Mouse (Mus musculus): ENCODE results near the gene B3glct.

Gene B3glct

DNA sequence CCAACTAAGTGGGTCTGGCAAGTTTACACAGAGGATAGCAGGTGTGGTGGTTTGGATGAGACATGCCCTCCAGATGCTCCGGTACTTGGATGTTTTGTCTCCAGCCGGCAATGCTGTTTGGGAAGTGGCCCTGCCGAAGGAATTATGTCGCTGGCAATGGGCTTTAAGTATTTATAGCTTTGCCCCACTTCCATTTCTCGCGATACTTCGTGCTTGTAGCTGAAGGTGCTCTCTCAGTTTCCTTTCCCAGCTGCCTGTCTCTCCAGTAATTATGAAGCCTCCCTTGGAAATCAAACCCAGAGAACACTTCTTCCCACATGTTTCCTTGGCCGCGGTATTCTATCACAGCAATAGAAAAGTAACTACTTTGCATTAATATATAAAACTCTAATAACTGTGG lies 22.4 kb upstream of the B3glct start:
- ChIA-PET CTCF (interaction anchor here in 1 of 4 experiments (2.0 kb wide), 1 partner anchor 8 kb away, joined by 5 read pairs; no protein-coding TSS in a partner anchor), POLR2A (interaction anchor here in 2 of 4 experiments (0.6 to 13.7 kb wide), 23 partner anchors 8 to 472 kb away, joined by 3 to 306 read pairs (median 6); partner anchors contain the start of genes Hsph1 (in 2 of the 2), Hmgb1 (in 1 of the 2) and Uspl1 (in 1 of the 2))

DNA sequence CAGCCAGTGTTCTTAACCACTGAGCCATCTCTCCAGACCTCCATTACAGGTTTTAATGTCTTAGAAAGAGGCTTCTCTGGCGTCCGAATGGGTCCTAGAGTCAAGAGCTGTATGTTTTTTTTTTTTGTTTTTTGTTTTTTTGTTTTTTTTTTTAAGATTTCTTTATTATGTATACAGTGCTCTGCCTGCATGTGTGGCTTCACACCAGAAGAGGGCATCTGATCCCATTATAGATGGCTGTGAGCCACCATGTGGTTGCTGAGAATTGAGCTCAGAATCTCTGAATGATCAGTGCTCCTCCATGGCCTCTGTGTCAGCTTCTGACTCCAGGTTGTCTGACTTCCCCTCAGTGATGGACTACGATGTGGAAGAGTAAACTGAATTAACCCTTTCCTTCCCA lies 20.0 kb upstream of the B3glct start:
- POLR2A ChIA-PET: interaction anchor here (0.6 to 13.7 kb wide), 17 partner anchors 9 to 1185 kb away, joined by 3 to 306 read pairs (median 5); partner anchors contain the start of genes B3glct (in 2 of the 4) and Hsph1 (in 2 of the 4)
- CTCF ChIA-PET: interaction anchor here (0.5 to 1.4 kb wide), 17 partner anchors 9 to 956 kb away, joined by 3 to 18 read pairs (median 4); partner anchors contain the start of gene B3glct (in 2 of the 4)

DNA sequence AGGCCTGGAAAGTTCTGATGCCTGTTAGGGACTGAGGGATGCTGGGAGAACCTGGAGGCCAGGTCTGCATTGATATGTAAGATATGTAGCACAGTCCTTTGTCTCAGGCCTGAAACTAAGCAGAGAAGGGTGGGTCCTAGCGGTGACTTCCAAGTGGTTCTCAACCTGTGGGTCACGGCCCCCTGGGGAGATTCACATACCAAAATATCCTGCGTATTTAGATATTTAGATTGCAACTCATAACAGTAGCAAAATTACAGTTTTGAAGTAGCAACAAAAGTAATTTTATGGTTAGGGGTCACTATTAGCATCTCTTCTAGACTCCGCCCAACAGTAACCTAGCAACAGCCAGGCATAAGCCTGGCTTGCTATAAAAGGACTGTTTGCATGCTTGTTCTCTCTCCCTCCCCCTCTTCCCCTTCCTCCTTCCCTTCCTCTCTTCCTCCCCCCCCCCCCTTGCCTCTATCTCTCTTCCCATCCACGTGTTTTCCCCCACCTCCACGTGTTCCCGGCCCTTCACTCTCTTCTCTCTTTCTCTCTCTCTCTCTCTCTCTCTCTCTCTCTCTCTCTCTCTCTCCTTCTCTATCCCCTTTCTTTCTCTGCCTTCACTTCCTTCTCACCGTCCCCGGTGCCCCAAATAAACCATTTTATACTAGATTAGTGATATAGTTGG lies 19.2 kb upstream of the B3glct start:
- CTCF ChIA-PET: interaction anchor here in 3 of 4 experiments (0.7 to 1.4 kb wide), 11 partner anchors 10 to 379 kb away, joined by 3 to 5 read pairs (median 4); partner anchors contain the start of gene B3glct (in 2 of the 3)

DNA sequence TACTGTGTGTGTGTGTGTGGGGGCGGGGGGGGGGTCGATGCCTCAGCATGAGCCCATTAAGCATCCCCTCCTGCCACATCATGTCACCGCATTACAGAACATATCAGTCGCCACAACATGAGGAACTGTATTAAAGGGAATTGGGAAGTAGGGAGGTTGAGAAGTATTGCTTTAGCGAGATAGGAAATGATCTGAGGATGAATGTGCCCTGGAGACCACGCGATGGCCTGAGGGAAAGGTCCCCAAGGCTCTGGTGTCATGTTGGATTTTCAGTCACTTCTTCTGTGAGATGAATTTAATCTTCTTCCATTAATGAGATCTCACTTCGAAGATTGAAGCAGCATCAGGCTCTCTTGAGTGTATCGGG lies 18.6 kb upstream of the B3glct start:
- ChIA-PET POLR2A (interaction anchor here in 3 of 4 experiments (0.6 to 2.8 kb wide), 14 partner anchors 10 to 209 kb away, joined by 3 to 14 read pairs (median 4); partner anchors contain the start of gene Hsph1 (in 1 of the 3)), CTCF (interaction anchor here in 2 of 4 experiments (0.6 to 1.2 kb wide), 4 partner anchors 18 to 380 kb away, joined by 3 to 5 read pairs (median 4); partner anchors contain the start of gene Hsph1 (in 1 of the 2))

More for the DNA sequence above, 19.2 kb upstream of the B3glct start:
- POLR2A ChIA-PET: interaction anchor here in 3 of 4 experiments (0.7 to 13.7 kb wide), 11 partner anchors 10 to 470 kb away, joined by 3 to 306 read pairs (median 14); partner anchors contain the start of gene Hsph1 (in 2 of the 3)

DNA sequence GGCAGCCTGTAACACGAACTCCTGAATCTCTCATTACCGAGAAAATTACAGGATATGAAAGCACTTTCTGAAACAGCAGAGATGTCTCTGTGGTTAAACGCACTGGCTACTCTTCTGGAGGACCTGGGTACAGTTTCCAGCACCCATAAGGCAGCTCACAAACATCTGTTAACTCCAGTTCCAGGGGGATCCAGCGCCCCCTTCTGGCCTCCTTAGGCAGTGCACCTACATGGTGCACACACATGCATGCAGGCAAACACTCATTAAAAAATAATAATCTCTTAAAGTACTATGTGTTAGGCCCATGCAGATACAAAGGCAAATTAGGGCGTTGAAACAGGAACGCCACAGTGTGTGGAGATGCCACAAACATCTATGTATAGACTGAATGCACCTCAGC lies 16.6 kb upstream of the B3glct start:
- POLR2A ChIA-PET: interaction anchor here in 2 of 4 experiments (0.8 to 2.8 kb wide), 5 partner anchors 12 to 70 kb away, joined by 3 to 14 read pairs (median 6); partner anchors contain the start of gene B3glct (in 1 of the 2)
- CTCF ChIA-PET: interaction anchor here in 3 of 4 experiments (0.6 to 1.1 kb wide), 4 partner anchors 12 to 72 kb away, joined by 3 to 6 read pairs (median 4); no protein-coding TSS in a partner anchor

DNA sequence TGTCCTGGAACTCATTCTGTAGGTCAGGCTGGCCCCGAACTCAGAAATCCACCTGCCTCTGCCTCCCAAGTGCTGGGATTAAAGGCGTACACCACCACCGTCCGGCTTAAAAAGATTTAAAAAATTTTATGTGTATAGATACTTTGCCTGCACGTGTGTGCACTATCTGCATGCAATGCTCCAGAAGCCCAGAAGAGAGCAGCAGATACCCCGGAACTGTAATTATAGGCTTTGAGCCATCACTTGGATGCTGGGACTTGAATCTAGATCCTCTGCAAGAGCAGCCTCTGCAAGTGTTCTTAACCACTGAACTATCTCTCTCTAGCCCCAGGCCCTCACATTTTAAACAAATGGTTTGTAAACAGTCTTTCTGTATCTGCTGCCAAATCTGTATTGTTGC lies 15.1 kb upstream of the B3glct start:
- ChIA-PET CTCF (interaction anchor here in 3 of 4 experiments (0.7 to 2.3 kb wide), 7 partner anchors 8 to 153 kb away, joined by 3 to 9 read pairs (median 3); partner anchors contain the start of gene B3glct (in 1 of the 3)), POLR2A (interaction anchor here in 3 of 4 experiments (0.6 to 2.3 kb wide), 16 partner anchors 8 to 407 kb away, joined by 3 to 14 read pairs (median 6); partner anchors contain the start of genes B3glct (in 1 of the 3) and Hsph1 (in 1 of the 3))

DNA sequence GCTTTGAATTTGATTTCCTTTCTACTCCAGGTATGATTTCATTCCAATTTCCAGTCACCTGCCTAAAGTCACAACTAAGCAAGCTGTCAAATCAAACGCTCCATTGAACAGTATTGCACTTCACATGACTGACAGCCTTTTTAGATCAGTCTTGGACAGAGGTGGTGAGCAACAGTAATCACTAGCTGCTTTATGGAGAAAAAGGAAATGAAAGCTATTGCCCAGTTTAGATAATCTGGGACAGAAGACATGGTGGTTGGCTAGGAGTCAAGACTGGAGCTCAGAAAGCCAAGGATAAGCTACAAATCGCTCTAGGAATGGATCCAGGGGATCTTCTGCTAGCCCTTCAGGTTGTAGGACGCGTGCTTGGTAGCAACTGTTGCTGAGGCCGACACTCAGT lies 14.6 kb upstream of the B3glct start:
- POLR2A ChIA-PET: interaction anchor here in 3 of 4 experiments (0.6 to 2.3 kb wide), 18 partner anchors 9 to 407 kb away, joined by 3 to 14 read pairs (median 6); partner anchors contain the start of genes B3glct (in 1 of the 3) and Hsph1 (in 1 of the 3)
- CTCF ChIA-PET: interaction anchor here (0.6 to 2.3 kb wide), 12 partner anchors 9 to 111 kb away, joined by 3 to 9 read pairs (median 4); partner anchors contain the start of gene B3glct (in 2 of the 4)

DNA sequence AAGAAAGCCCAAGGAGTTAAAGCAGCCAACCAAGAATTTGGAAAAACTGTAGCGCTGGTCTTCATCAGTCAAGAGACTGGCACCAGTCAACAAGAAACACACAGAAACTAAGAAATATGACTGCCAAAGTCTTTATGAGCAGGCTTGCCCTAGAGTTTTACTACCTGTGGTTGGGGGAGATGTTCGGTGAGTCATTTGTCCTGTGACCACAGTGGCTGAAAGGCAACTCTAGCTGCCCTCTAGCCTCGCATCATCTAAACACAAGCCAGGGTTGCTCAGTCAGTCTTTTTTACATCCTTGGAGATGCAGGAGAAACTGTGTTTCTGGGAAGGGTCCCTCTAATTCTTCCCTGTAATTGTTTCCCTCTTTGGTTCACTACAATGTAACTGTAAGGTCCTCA lies 834 bp upstream of the B3glct start:
- CTCF ChIA-PET: interaction anchor here in 3 of 4 experiments (0.6 to 3.6 kb wide), 12 partner anchors 10 to 174 kb away, joined by 3 to 36 read pairs (median 5); no protein-coding TSS in a partner anchor
- POLR2A ChIA-PET: interaction anchor here in 2 of 4 experiments (0.8 to 2.7 kb wide), 11 partner anchors 10 to 42 kb away, joined by 3 to 12 read pairs (median 6); partner anchors contain the start of gene Hsph1 (in 1 of the 2)

DNA sequence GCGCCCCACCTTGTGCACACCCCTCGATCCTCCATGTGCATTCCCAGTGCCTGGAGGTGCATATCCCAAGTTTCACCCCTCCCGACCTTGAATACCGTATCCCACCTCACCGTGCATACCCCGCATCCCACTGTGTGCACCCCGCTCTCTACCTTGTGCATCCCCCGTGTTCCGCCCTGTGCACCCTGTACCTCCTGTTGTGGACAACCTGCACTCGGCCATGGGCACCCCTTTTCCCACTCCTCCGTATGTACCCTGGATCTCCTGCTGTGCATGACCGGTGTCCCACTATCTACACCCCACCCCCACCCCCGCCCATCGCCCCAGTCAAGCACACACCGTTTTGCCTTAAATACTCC lies 939 bp downstream of the B3glct start:
- ChIA-PET POLR2A (interaction anchor here in 3 of 4 experiments (0.5 to 2.3 kb wide), 14 partner anchors 9 to 1423 kb away, joined by 3 to 17 read pairs (median 4); no protein-coding TSS in a partner anchor), CTCF (interaction anchor here in 3 of 4 experiments (0.5 to 3.6 kb wide), 21 partner anchors 10 to 285 kb away, joined by 3 to 36 read pairs (median 4); no protein-coding TSS in a partner anchor)

DNA sequence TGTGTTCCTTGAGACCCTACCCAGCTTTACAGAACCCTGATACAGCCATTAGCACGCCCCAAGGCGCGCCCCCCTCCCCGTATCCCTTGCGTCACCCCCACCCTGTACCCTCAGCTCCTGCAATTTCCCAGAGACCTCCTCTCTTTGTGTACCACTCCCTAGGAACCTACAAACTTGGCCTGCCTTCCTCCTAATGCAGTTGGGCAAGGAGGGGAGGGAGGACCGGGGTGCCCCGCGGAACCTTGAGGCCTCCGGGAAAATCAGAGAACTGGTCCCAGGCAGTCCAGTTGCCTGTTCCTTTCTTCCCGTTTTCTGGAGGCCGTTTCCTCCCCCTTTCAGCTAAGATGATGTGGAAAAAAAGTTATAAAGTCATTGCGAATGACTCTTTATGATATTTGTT lies 1.3 kb downstream of the B3glct start:
- POLR2A ChIA-PET: interaction anchor here in 3 of 4 experiments (0.5 to 2.3 kb wide), 13 partner anchors 16 to 1423 kb away, joined by 3 to 17 read pairs (median 4); no protein-coding TSS in a partner anchor

DNA sequence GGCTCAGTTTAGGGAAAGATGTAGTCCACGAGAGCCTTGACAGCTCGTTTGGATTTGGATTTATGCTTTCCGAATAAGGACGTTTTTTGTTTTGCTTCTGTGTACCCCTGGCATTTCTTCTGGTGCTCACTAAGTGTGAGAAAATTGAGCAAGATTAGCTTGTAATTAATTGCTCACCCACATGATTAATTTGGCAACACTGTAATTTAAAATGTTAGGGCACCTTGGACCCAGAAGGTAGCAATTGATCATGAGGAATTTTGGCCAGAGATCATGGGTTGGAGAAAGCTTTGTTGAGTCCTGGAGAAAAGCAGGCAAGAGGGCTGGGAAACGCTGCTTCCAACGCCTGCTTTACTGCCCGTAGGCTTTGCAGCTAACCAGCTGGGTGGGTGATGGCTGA lies 1.9 kb downstream of the B3glct start:
- ChIA-PET POLR2A (interaction anchor here in 3 of 4 experiments (0.6 to 2.3 kb wide), 8 partner anchors 16 to 305 kb away, joined by 3 to 17 read pairs (median 4); no protein-coding TSS in a partner anchor), CTCF (interaction anchor here (0.6 to 3.6 kb wide), 10 partner anchors 10 to 182 kb away, joined by 3 to 36 read pairs (median 4); no protein-coding TSS in a partner anchor)

More for the DNA sequence above, 1.3 kb downstream of the B3glct start:
- CTCF ChIA-PET: interaction anchor here (0.5 to 3.6 kb wide), 14 partner anchors 10 to 182 kb away, joined by 3 to 36 read pairs (median 4); no protein-coding TSS in a partner anchor

DNA sequence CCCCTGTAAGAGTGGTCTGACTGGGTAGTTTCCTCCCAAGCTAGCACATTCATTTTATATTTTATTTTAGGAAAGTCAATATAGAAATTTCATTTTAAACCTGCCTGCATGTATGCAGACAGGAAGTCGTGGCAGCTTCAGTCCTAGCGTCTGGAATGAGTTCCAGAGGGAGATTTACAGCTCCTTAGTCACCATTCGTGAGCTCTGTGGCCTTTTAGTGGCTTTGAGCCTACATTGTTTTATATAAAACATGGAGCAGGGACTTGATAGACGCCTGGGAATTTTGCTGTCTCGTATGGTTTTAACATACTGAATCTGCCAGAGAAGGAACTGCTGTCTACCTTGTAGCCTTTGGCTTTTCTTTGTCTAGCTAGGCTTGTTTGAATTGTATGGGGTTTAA lies 2.9 kb downstream of the B3glct start:
- CTCF ChIA-PET: interaction anchor here in 2 of 4 experiments (0.6 to 1.6 kb wide), 3 partner anchors 11 to 63 kb away, joined by 3 to 6 read pairs (median 4); no protein-coding TSS in a partner anchor
- POLR2A ChIA-PET: no interaction called here

DNA sequence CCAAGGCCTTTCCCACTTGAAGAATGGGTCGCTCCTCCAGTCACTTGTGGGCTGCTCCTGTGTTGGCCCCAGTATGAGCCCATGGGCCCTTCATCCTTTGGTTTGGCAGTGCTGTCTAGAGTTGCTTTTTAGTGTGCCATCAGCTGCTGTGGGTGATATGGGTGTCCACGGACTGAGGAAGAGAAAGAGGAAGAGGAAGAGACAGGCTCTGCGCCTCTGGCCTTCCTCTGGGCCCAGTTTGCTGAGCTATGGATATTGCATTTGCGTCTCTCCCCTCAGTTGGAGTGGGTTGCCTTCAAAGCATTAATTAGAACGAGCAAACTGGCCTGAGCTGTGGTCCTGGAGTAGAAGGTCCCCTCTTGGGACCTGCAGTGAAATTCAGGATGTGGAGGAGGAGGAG lies 11.8 kb downstream of the B3glct start:
- POLR2A ChIA-PET: interaction anchor here in 1 of 4 experiments (1.0 kb wide), 2 partner anchors 15 to 16 kb away, joined by 3 read pairs; no protein-coding TSS in a partner anchor

DNA sequence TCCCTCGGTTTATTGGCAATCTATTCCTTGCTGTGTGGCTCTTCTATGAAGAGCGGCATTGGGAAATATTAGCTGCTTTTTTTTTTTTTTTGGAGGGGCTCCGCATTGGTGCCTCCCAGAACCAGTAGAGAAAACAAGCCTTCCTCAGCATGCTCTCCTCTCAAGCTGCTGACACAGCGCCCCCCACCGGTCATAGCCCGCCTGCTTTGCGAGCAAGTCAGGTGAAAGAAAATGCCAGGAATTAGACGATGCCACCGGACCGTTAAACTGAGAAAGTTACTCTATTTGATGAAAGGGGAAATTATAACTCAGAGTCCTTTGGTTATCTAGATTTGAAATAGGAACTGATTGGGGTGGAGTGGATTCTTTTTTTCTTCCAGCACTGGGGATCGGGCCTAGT lies 14.5 kb downstream of the B3glct start:
- POLR2A ChIA-PET: interaction anchor here in 3 of 4 experiments (0.6 to 2.1 kb wide), 6 partner anchors 14 to 1077 kb away, joined by 3 to 7 read pairs (median 4); partner anchors contain the start of gene B3glct (in 1 of the 3)
- CTCF ChIA-PET: interaction anchor here (0.6 to 2.4 kb wide), 40 partner anchors 8 to 1613 kb away, joined by 3 to 11 read pairs (median 4); partner anchors contain the start of gene B3glct (in 2 of the 4)

More for the DNA sequence above, 11.8 kb downstream of the B3glct start:
- CTCF ChIA-PET: interaction anchor here in 3 of 4 experiments (0.7 to 3.5 kb wide), 12 partner anchors 11 to 1553 kb away, joined by 3 to 36 read pairs (median 4); partner anchors contain the start of gene B3glct (in 3 of the 3)

DNA sequence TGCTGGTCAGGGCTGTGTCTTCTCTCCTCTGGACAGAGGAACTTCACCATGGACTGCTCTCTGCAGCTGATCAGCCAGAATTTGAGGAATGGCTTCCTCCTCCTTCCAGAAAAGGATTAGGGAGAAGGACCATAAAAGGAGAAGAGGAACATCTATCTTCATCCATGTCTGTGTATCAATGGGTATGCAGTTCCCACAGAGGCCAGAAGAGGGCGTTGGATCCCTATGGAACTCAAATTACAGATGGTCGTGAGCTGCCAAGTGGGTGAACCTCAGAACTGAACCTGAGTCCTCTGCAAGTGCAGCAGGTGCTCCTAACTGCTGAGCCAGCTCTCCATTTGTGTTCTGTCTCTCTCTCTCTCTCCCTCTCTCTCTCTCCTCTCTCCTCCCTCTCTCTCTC lies 15.2 kb downstream of the B3glct start:
- ChIA-PET CTCF (interaction anchor here (0.6 to 2.4 kb wide), 40 partner anchors 9 to 806 kb away, joined by 3 to 11 read pairs (median 4); partner anchors contain the start of gene B3glct (in 2 of the 4)), POLR2A (interaction anchor here in 3 of 4 experiments (0.6 to 2.1 kb wide), 8 partner anchors 9 to 1078 kb away, joined by 3 to 7 read pairs (median 4); partner anchors contain the start of gene B3glct (in 1 of the 3))

DNA sequence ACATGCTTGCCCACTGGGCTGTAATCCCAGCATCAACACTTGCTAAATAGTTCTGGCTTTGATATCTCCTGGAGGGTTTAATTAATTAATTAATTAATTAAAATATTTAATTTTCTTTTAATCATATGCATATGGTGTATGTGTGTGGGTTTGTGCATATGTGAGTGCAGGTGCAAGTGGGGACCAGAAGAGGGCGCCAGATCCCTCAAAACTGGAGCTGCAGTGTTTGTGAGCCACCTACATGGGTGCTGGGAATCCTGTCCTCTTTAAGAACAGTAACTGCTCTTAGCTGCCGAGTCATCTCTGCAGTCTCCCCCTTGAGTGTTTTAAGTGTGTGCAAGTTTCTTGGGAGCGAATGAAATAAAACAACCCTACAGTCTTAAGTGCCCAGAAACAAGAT lies 15.9 kb downstream of the B3glct start:
- ChIA-PET CTCF (interaction anchor here (0.6 to 2.4 kb wide), 13 partner anchors 9 to 216 kb away, joined by 3 to 11 read pairs (median 4); partner anchors contain the start of gene B3glct (in 2 of the 4)), POLR2A (interaction anchor here in 2 of 4 experiments (0.9 to 2.1 kb wide), 4 partner anchors 10 to 45 kb away, joined by 3 to 7 read pairs (median 4); no protein-coding TSS in a partner anchor)

DNA sequence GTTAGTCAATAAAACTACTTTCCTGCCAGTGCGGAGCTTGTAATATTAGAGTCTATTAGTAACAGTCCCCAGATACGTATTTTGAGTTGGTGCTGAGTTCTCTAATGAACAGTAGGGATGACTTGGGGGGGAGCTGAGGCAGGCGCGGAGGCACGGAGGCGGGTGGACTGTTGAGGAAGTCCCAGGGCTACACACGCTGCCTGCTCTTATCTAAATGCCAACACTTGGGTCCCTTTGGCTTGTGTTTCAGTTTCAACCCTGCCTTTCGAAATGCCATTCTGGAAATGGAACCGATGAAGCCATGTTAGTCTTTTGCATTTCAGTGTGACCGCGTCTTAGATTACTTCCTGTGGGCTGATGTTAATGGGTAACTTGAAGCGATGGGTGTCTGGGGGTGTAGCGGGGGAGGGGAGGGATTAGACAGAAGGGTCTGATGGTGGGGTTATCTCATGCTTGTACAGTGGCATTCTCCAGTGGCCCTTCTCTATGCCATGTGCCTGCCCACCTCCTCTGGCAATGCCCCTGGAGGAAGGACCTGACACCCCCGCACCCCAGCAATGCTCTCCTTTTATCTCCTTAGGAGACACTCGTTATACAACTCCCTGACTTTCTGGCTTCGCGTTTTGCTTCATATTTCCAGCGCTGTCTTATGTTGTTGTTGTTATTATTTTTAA lies 17.2 kb downstream of the B3glct start:
- ChIA-PET POLR2A (interaction anchor here in 2 of 4 experiments (0.7 to 2.0 kb wide), 4 partner anchors 10 to 1297 kb away, joined by 3 to 4 read pairs (median 3); no protein-coding TSS in a partner anchor), CTCF (interaction anchor here in 3 of 4 experiments (0.5 to 1.5 kb wide), 6 partner anchors 9 to 211 kb away, joined by 3 to 5 read pairs (median 3); partner anchors contain the start of gene B3glct (in 1 of the 3))
